Mouse (Mus musculus) lung, adult 2 months (tissue): ENCODE measurements around the gene Spop. TPM values are rescaled to one million over a fixed set of nuclear protein-coding genes. Genes with fewer than 3 reads are reported as not detected.

ENCODE experiments used
- DNase-seq: peaks from one replicate; pipeline ENCODE4 v3.0.0; 2022
- H3K4me1 ChIP-seq: fragments of 200-500 bp; 2 replicates; pipeline ENCODE4 v1.6.1; 2011; ENCODE audit warnings: low read length; ENCODE audit not compliant: control insufficient read depth, insufficient read depth
- H3K4me3 ChIP-seq: fragments of 200-500 bp; replicated peaks from 2 replicates; pipeline ENCODE3; 2011; ENCODE audit warnings: low read depth, mild to moderate bottlenecking, control low read depth, low read length; ENCODE audit errors: extremely low read depth
- CTCF ChIP-seq: fragments of 200-500 bp; IDR thresholded peaks from 2 replicates; pipeline ENCODE4 v1.5.1; 2011; ENCODE audit warnings: mild to moderate bottlenecking, low read length, control low read depth; ENCODE audit not compliant: insufficient read depth
- POLR2A ChIP-seq: fragments of 200-500 bp; IDR thresholded peaks from 2 replicates; pipeline ENCODE4 v1.6.1; 2011; ENCODE audit warnings: low read depth, mild to moderate bottlenecking, control low read depth, low read length, borderline replicate concordance; ENCODE audit errors: extremely low read depth
- WGBS: fragments of 180-500 bp; shearing (Covaris S2); methylation state at CpG from one replicate; pipeline ENCODE4 v1.1.7; 2018; 5-methylcytosine and 5-hydroxymethylcytosine counted together
- polyA plus RNA-seq: library from polyadenylated mRNA; depleted of rRNA; stranded (reverse); fragments of >200 nt; gene quantifications from 2 replicates; pipeline ENCODE4 v1.2.3, GENCODE M21; 2012

Spop gene
- polyA plus RNA-seq, 1 experiment, result 125 TPM

DNA sequence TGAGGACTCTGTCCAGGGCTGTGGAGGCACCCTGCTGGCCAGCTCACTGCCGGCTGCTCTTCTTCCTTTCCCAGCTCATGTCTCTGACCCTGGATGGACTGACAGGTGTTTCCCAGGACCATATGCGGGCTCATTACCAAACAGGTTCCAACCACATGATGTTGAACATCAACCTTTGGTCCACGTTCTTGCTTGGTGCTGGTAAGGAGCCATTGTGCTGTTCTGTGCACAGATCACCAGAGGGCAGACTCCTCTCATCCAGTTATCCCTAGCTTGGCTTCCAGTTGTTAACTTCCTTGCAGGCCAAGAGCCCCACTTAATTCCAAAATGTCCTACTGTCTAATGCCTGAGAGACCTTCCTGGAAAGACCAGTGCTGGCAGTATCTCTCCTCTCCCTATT lies 24.9 kb upstream of the Spop start:
- Histone ChIP-seq H3K4me1 (peaks cover 3% of the 10 kb centered on the region; the same call in 1 of the 2 replicates), H3K4me3 (no peak overlapping the region)
- TF ChIP-seq POLR2A (no peak), CTCF (peak; percentile 33; the same call in 1 of the 2 replicates)
- DNase-seq, result no peak
- 72% methylated on average over 3 of the region's 3 CpGs for WGBS

- TF ChIP-seq POLR2A (no peak), CTCF (no peak)
- 93% methylated on average over 6 of the region's 6 CpGs for WGBS
- no peak for DNase-seq
- H3K4me3 ChIP-seq, result no peak overlapping the region
- H3K4me1 ChIP-seq, result peaks cover 3% of the 10 kb centered on the region; the same call in 1 of the 2 replicates
Observed at GRCm38 (mm10) chr11:95390420-95390819, 23.5 kb upstream of the Spop start.

GRCm38 (mm10) chr11:95391201-95391600 lies 22.7 kb upstream of the Spop start:
- 68% methylated on average over 4 of the region's 4 CpGs for WGBS
- no peak overlapping the region for H3K4me3 ChIP-seq
- no peaks in the 10 kb centered on the region for H3K4me1 ChIP-seq
- TF ChIP-seq POLR2A (no peak), CTCF (no peak)
- no peak for DNase-seq

GRCm38 (mm10) chr11:95391743-95392142 lies 22.1 kb upstream of the Spop start:
- 70% methylated on average over 5 of the region's 5 CpGs for WGBS
- Histone ChIP-seq H3K4me3 (no peak overlapping the region), H3K4me1 (no peaks in the 10 kb centered on the region)
- no peak for TF ChIP-seq POLR2A
- no peak for DNase-seq

DNA sequence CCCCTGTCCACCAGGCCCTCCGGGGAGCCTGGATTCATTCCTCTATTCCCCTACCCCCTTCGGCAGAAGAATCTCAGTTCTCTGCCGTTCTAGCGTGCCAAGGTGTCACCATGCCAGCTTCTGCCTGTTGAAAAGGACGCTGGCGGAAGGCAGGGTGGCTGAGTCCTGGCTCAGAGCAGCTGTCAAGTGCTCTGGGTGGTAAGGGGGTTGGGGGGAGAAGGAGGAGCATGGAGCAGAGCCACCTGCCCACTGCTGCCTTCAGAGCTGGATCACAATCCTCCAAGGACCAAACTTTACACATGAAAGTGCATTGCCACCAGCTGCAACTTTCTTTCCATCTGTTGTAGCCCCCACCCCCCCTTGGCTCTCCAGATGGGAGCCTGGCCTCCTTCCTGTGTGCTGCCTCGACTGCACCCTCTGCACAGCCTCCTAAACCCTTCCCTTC lies 21.6 kb upstream of the Spop start:
- DNase-seq, result no peak
- WGBS, result 50% methylated on average over 7 of the region's 7 CpGs

GRCm38 (mm10) chr11:95392708-95393499 lies 21.0 kb upstream of the Spop start:
- DNase-seq, result no peak
- WGBS, result 70% methylated on average over 11 of the region's 11 CpGs
- Histone ChIP-seq H3K4me3 (no peak overlapping the region), H3K4me1 (no peaks in the 10 kb centered on the region)
- TF ChIP-seq CTCF (no peak), POLR2A (no peak)

More for the DNA sequence above, 21.6 kb upstream of the Spop start:
- Histone ChIP-seq H3K4me1 (no peaks in the 10 kb centered on the region), H3K4me3 (no peak overlapping the region)
- TF ChIP-seq CTCF (no peak), POLR2A (no peak)

GRCm38 (mm10) chr11:95393500-95393816 lies 20.4 kb upstream of the Spop start:
- DNase-seq, result no peak
- 45% methylated on average over 5 of the region's 5 CpGs for WGBS
- H3K4me1 ChIP-seq, result no peaks in the 10 kb centered on the region
- H3K4me3 ChIP-seq, result no peak overlapping the region
- TF ChIP-seq CTCF (no peak), POLR2A (no peak)

GRCm38 (mm10) chr11:95394112-95394511 lies 19.8 kb upstream of the Spop start:
- no peak for TF ChIP-seq POLR2A
- no peak for TF ChIP-seq CTCF
- Histone ChIP-seq H3K4me1 (no peaks in the 10 kb centered on the region), H3K4me3 (no peak overlapping the region)
- DNase-seq, result no peak
- 58% methylated on average over 5 of the region's 5 CpGs for WGBS

GRCm38 (mm10) chr11:95396548-95396947 lies 17.3 kb upstream of the Spop start:
- no peak for DNase-seq
- TF ChIP-seq CTCF (no peak), POLR2A (no peak)
- 50% methylated on average over 1 of the region's 1 CpGs for WGBS
- Histone ChIP-seq H3K4me3 (no peak overlapping the region), H3K4me1 (no peaks in the 10 kb centered on the region)
